Mouse (Mus musculus) limb, embryonic 14.5 days (tissue): ENCODE measurements around the gene Hk1. TPM values are rescaled to one million over a fixed set of nuclear protein-coding genes. Genes with fewer than 3 reads are reported as not detected.

ENCODE experiments used
- ATAC-seq: fragments of 200-750 bp; cut with Nextera tagmentation; 2 replicates; pipeline ENCODE4 v1.8.0; 2017; ENCODE audit warnings: low read depth, moderate number of reproducible peaks, moderate TSS enrichment; ENCODE audit not compliant: low FRiP score
- DNase-seq: peaks from one replicate; pipeline ENCODE4 v3.0.0-alpha.2; 2015; ENCODE audit warnings: low spot score
- H3K27ac ChIP-seq: fragments of 300-500 bp; sonication (generic); replicated peaks from 2 replicates; pipeline ENCODE4 v1.5.1; 2014; ENCODE audit warnings: low read depth, mild to moderate bottlenecking, low read length, moderate library complexity, mixed read lengths
- H3K27me3 ChIP-seq: fragments of 300-500 bp; sonication (generic); 2 replicates; pipeline ENCODE4 v1.6.1; 2014; ENCODE audit warnings: low read length, mixed read lengths; ENCODE audit not compliant: control insufficient read depth, insufficient read depth
- H3K36me3 ChIP-seq: fragments of 300-500 bp; sonication (generic); 2 replicates; pipeline ENCODE4 v1.6.1; 2014; ENCODE audit warnings: mild to moderate bottlenecking, low read length, moderate library complexity, mixed read lengths; ENCODE audit not compliant: control insufficient read depth, insufficient read depth
- H3K4me1 ChIP-seq: fragments of 300-500 bp; sonication (generic); 2 replicates; pipeline ENCODE4 v1.6.1; 2014; ENCODE audit warnings: antibody characterized with exemption, low read length, mixed read lengths; ENCODE audit not compliant: control insufficient read depth, insufficient read depth
- H3K4me2 ChIP-seq: fragments of 300-500 bp; sonication (generic); replicated peaks from 2 replicates; pipeline ENCODE4 v1.6.1; 2014; ENCODE audit warnings: low read depth, mild to moderate bottlenecking, low read length, moderate library complexity; ENCODE audit not compliant: severe bottlenecking
- H3K4me3 ChIP-seq: fragments of 300-500 bp; sonication (generic); replicated peaks from 2 replicates; pipeline ENCODE4 v1.5.1; 2014; ENCODE audit warnings: low read length
- H3K9ac ChIP-seq: fragments of 300-500 bp; sonication (generic); 2 replicates; pipeline ENCODE4 v1.6.1; 2014; ENCODE audit warnings: mild to moderate bottlenecking, low read depth, low read length, moderate library complexity; ENCODE audit not compliant: severe bottlenecking
- H3K9me3 ChIP-seq: fragments of 300-500 bp; sonication (generic); 2 replicates; pipeline ENCODE4 v1.6.1; 2016; ENCODE audit warnings: low read length; ENCODE audit not compliant: control insufficient read depth
- POLR2A ChIP-seq: fragments of 200-500 bp; IDR thresholded peaks from 2 replicates; pipeline ENCODE4 v1.8.0; 2012; ENCODE audit warnings: inconsistent platforms, mild to moderate bottlenecking, moderate library complexity, borderline replicate concordance; ENCODE audit not compliant: insufficient read depth, insufficient read length; ENCODE audit errors: extremely low read depth
- WGBS: fragments of 180-500 bp; shearing (Covaris S2); extraction: QIAGEN DNeasy Blood & Tissue Kit; methylation state at CpG from one replicate; pipeline ENCODE4 v1.1.7; 2014; 5-methylcytosine and 5-hydroxymethylcytosine counted together
- polyA plus RNA-seq, 2 experiments: library from polyadenylated mRNA; depleted of rRNA in 1 of 2; stranded (reverse) in 1 of 2; unstranded in 1 of 2; fragments of >200 nt; fragmentation: Nextera tagmentation in 1 of 2; extraction: Ambion mirVana in 1 of 2; gene quantifications; 2 replicates each; pipeline versions ENCODE4 v1.2.1 to v1.2.3; 2012 to 2014

The Hk1 gene
- polyA plus RNA-seq, 2 experiments: 29.2 to 32.1 TPM

DNA sequence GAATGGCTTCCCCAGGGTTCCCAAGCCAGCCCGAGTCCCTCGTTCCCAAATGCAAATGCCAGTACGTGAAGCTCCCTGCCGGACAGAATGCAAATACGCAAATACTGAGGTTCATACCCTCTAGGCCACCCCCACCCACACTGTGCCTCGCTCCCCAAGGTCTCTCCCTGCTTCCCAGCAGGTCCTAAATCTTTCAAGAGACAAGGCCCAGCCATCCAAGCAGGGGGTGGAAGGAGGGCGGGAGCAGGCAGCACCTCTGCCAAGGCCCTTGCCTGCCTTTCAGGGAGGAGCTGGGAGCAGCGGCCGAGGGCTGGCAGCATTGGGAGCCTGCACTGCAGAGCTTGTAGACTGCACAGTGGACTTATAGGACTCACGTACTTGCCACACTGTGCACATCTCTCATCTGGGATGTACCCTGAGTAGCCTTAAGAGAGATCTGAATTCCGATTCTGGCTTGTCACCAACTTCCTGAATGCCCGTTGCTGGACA, 127.7 kb downstream of the Hk1 start, which contains the start of gene Tacr2:
Gene Tacr2, plus strand, starts transcription at position 439 of the 489 bp plus-strand sequence.
- Histone ChIP-seq H3K9me3 (no peaks in the 10 kb centered on the region), H3K4me3 (no peak within 1 kb of the TSS), H3K4me2 (no peak within 1 kb of the TSS), H3K36me3 (no peaks in the 10 kb centered on the region), H3K27ac (no peak within 1 kb of the TSS), H3K27me3 (no peaks in the 10 kb centered on the region), H3K4me1 (no peaks in the 10 kb centered on the region), H3K9ac (no peak within 1 kb of the TSS)
- DNase-seq (no peak), ATAC-seq (no peak)
- TF ChIP-seq POLR2A: no peak
- WGBS: 53% methylated on average over 12 of the region's 12 CpGs

DNA sequence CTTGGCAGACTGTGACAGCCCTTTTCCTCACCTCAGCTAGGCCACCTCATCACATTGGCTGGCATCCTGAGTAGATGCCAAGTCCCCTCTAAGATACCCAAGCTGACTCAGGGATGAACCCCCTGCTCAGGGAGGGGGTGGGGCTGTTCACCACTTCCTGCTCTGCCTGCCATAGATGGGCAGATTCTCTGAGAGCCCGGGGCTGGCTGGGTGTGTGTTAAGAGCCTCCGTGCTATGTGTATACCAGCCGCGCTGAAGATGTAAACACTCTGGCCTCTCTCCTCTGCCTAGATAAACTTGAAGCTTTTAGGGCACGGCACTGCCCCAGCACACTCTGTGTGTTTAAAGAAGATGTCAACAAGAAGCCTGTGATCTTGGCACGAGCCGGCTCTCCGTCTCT, 131.9 kb downstream of the Hk1 start:
- Histone ChIP-seq H3K27me3 (no peaks in the 10 kb centered on the region), H3K9me3 (no peaks in the 10 kb centered on the region), H3K27ac (no peak overlapping the region), H3K4me1 (no peaks in the 10 kb centered on the region), H3K4me3 (no peak overlapping the region), H3K36me3 (no peaks in the 10 kb centered on the region), H3K9ac (no peak overlapping the region), H3K4me2 (no peak overlapping the region)
- ATAC-seq (no peak), DNase-seq (no peak)
- no peak for TF ChIP-seq POLR2A
- 50% methylated on average over 8 of the region's 8 CpGs for WGBS

DNA sequence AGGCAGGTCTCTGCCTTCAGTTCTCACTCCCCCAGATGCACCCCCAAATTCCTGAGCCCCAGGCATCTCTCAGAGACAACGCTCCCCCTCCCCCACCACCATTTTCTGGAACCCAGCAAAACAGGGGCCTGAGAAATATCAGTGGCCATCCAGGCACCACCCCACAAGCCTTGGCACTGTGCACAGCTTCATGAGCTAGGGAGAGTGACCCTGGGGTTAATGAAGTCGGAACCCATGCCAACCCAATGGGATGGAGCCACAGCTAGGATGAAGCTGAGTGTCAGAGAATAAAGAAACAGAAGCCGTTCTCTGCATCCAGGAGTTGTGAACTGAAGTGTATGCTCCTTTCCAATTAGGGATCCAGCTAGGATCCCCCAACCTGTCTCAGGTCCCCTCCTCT, 132.6 kb downstream of the Hk1 start:
- Histone ChIP-seq H3K4me3 (no peak overlapping the region), H3K27ac (no peak overlapping the region), H3K9me3 (no peaks in the 10 kb centered on the region), H3K9ac (no peak overlapping the region), H3K27me3 (no peaks in the 10 kb centered on the region), H3K4me1 (no peaks in the 10 kb centered on the region), H3K4me2 (no peak overlapping the region), H3K36me3 (no peaks in the 10 kb centered on the region)
- TF ChIP-seq POLR2A: no peak
- DNase-seq (no peak), ATAC-seq (no peak)
- WGBS: 70% methylated on average over 3 of the region's 3 CpGs

DNA sequence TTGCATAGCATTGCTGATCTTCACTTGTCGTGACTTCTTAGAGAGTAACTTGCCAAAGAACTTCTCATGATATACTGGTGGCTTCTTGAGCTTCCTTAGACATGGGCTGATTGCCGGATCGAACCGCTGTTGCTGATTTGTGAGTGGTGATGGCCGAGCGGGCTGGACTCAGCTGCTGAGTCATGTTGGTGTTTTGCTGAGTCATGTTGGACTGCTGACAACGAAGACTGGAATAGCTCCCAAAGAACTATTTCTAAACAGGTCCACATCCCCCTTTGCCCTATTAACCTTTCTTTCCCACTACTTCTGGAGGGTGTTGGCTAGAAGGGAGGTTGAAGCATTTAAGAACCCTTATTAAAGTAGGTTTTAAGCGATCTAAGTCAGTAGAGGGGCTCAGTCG, 135.6 kb downstream of the Hk1 start:
- 88% methylated on average over 9 of the region's 9 CpGs for WGBS
- H3K4me3 ChIP-seq: no peak overlapping the region
- no peaks in the 10 kb centered on the region for H3K9me3 ChIP-seq
- no peaks in the 10 kb centered on the region for H3K36me3 ChIP-seq
- no peak for TF ChIP-seq POLR2A
- no peak overlapping the region for H3K4me2 ChIP-seq
- no peak overlapping the region for H3K27ac ChIP-seq
- no peak for DNase-seq
- H3K4me1 ChIP-seq: no peaks in the 10 kb centered on the region
- no peak overlapping the region for H3K9ac ChIP-seq
- no peak for ATAC-seq
- no peaks in the 10 kb centered on the region for H3K27me3 ChIP-seq

DNA sequence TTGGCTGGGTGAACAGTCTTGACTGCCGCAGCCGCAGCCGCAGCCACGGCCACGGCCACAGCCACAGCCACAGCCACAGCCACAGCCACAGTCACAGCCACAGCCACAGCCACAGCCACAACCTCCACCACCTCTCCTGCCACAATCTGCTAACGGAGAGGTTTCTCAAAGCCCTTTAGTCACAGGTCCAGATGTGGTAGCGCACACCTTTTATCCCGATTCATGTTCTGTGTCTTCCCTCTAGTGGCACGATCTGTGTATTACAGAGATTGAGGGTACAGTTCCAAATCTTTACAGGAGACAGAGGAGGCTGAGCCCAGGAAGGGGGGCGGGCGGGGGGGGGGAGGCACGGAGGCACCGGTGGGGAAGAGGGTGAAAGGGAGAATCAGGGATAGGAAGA, 136.8 kb downstream of the Hk1 start:
- peak; percentile 46 for DNase-seq
- no peak overlapping the region for H3K9ac ChIP-seq
- no peaks in the 10 kb centered on the region for H3K36me3 ChIP-seq
- H3K4me3 ChIP-seq: no peak overlapping the region
- TF ChIP-seq POLR2A: no peak
- no peak for ATAC-seq
- no peaks in the 10 kb centered on the region for H3K27me3 ChIP-seq
- H3K4me1 ChIP-seq: no peaks in the 10 kb centered on the region
- WGBS: 47% methylated on average over 13 of the region's 13 CpGs
- no peak overlapping the region for H3K4me2 ChIP-seq
- no peak overlapping the region for H3K27ac ChIP-seq
- H3K9me3 ChIP-seq: no peaks in the 10 kb centered on the region

DNA sequence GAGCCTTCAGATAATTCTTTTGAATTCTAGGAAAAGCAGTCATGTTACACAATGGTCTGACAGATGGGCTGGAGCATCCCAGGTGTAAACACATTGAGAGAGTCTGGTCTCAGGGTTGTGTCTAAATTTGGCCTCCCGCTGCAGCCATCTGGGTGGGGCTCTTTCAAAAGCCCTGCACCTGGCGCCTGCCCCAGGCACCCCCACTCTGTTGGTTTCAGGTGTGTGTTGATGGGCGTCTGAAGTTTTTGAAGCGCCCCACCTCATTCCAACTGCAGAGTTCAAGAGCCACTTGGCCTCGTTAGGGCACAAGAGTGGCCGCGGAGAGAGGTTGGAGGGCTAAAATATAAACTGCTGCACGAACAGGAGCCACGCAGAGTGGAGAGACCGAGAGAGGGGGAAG, 137.3 kb downstream of the Hk1 start:
- Histone ChIP-seq H3K4me1 (no peaks in the 10 kb centered on the region), H3K9me3 (no peaks in the 10 kb centered on the region), H3K4me3 (no peak overlapping the region), H3K27ac (no peak overlapping the region), H3K27me3 (no peaks in the 10 kb centered on the region), H3K9ac (no peak overlapping the region), H3K36me3 (no peaks in the 10 kb centered on the region), H3K4me2 (no peak overlapping the region)
- 69% methylated on average over 10 of the region's 10 CpGs for whole genome bisulfite sequencing
- ATAC-seq (no peak), DNase-seq (no peak)
- no peak for TF ChIP-seq POLR2A
